Mouse (Mus musculus) midbrain, embryonic 13.5 days (tissue): ENCODE measurements around the gene Pim3. TPM values are rescaled to one million over a fixed set of nuclear protein-coding genes. Genes with fewer than 3 reads are reported as not detected.
"Not testable (repeated sequence)": the region's sequence is repeated elsewhere in the genome, so short reads cannot be mapped to it uniquely, and the experiment has no call there.

Experiments used
- ATAC-seq: fragments of 200-750 bp; cut with Nextera tagmentation; 2 replicates; pipeline ENCODE4 v1.8.0; 2017; ENCODE audit warnings: mild to moderate bottlenecking, moderate TSS enrichment, moderate library complexity
- H3K27ac ChIP-seq: fragments of 300-500 bp; sonication (generic); 2 replicates; pipeline ENCODE4 v1.5.1; 2015; ENCODE audit warnings: inconsistent platforms, mild to moderate bottlenecking, moderate library complexity
- H3K27me3 ChIP-seq: fragments of 300-500 bp; sonication (generic); 2 replicates; pipeline ENCODE4 v1.6.1; 2015; ENCODE audit warnings: mild to moderate bottlenecking, inconsistent platforms
- H3K36me3 ChIP-seq: fragments of 300-500 bp; sonication (generic); 2 replicates; pipeline ENCODE4 v1.6.1; 2015; ENCODE audit warnings: mild to moderate bottlenecking, inconsistent platforms
- H3K4me1 ChIP-seq: fragments of 300-500 bp; sonication (generic); replicated peaks from 2 replicates; pipeline ENCODE4 v1.6.1; 2015; ENCODE audit warnings: inconsistent platforms
- H3K4me2 ChIP-seq: fragments of 300-500 bp; sonication (generic); replicated peaks from 2 replicates; pipeline ENCODE4 v1.6.1; 2015; ENCODE audit warnings: moderate library complexity, mild to moderate bottlenecking, inconsistent platforms
- H3K4me3 ChIP-seq: fragments of 300-500 bp; sonication (generic); replicated peaks from 2 replicates; pipeline ENCODE4 v1.5.1; 2015; ENCODE audit warnings: mild to moderate bottlenecking, inconsistent platforms
- H3K9ac ChIP-seq: fragments of 300-500 bp; sonication (generic); replicated peaks from 2 replicates; pipeline ENCODE4 v1.6.1; 2015; ENCODE audit warnings: mild to moderate bottlenecking, inconsistent platforms
- H3K9me3 ChIP-seq: fragments of 300-500 bp; sonication (generic); 2 replicates; pipeline ENCODE4 v1.6.1; 2016; ENCODE audit warnings: mild to moderate bottlenecking, inconsistent platforms
- WGBS: fragments of 180-500 bp; shearing (Covaris S2); methylation state at CpG from one replicate; pipeline ENCODE4 v1.1.7; 2015; 5-methylcytosine and 5-hydroxymethylcytosine counted together
- polyA plus RNA-seq: library from polyadenylated mRNA; unstranded; fragments of >200 nt; fragmentation: Nextera tagmentation; extraction: Ambion mirVana; gene quantifications from 2 replicates; pipeline ENCODE4 v1.2.1, GENCODE M21; 2015

Gene Pim3
- polyA plus RNA-seq, result 42.0 and 47.6 TPM in 2 replicates

GRCm38 (mm10) chr15:88861772-88862622 lies at the start of gene Pim3:
Gene Pim3, plus strand, starts transcription at chr15:88862186.
- peaks cover 25% of the 10 kb centered on the region for H3K4me1 ChIP-seq
- peak within 1 kb of the TSS; percentile 85 for H3K4me2 ChIP-seq
- peak within 1 kb of the TSS; percentile 91 for H3K9ac ChIP-seq
- H3K27me3 ChIP-seq, result no peaks in the 10 kb centered on the region
- under 1% methylated on average over 107 of the region's 107 CpGs for WGBS
- H3K9me3 ChIP-seq, result no peaks in the 10 kb centered on the region
- peak; percentile 85 for ATAC-seq
- H3K36me3 ChIP-seq, result peaks cover 28% of the 10 kb centered on the region
- peak within 1 kb of the TSS; percentile 86 for H3K4me3 ChIP-seq
- H3K27ac ChIP-seq, result peak within 1 kb of the TSS; percentile 98

- Histone ChIP-seq H3K4me2 (no peak overlapping the region), H3K9ac (no peak overlapping the region), H3K27ac (no peak overlapping the region), H3K4me1 (peaks cover 2% of the 10 kb centered on the region), H3K27me3 (no peaks in the 10 kb centered on the region), H3K4me3 (no peak overlapping the region), H3K9me3 (no peaks in the 10 kb centered on the region), H3K36me3 (peaks cover 66% of the 10 kb centered on the region)
- 91% methylated on average over 3 of the region's 3 CpGs for WGBS
- no peak for ATAC-seq
These were observed 48.7 kb upstream of the Pim3 start for GRCm38 (mm10) chr15:88813262-88813661.

- 97% methylated on average over 2 of the region's 2 CpGs for WGBS
- H3K27me3 ChIP-seq, H3K9ac ChIP-seq, H3K27ac ChIP-seq, H3K9me3 ChIP-seq, H3K4me2 ChIP-seq, ATAC-seq, H3K4me3 ChIP-seq, H3K4me1 ChIP-seq: not testable (repeated sequence)
- H3K36me3 ChIP-seq, result peaks cover 60% of the 10 kb centered on the region
These were observed 48.1 kb upstream of the Pim3 start for GRCm38 (mm10) chr15:88813873-88814272.

GRCm38 (mm10) chr15:88814411-88815047 lies 47.5 kb upstream of the Pim3 start:
- Histone ChIP-seq H3K4me1 (peaks cover 7% of the 10 kb centered on the region), H3K9me3 (no peaks in the 10 kb centered on the region), H3K27ac (no peak overlapping the region), H3K36me3 (peaks cover 55% of the 10 kb centered on the region), H3K4me2 (no peak overlapping the region), H3K9ac (no peak overlapping the region), H3K4me3 (no peak overlapping the region), H3K27me3 (no peaks in the 10 kb centered on the region)
- 98% methylated on average over 11 of the region's 11 CpGs for WGBS
- no peak for ATAC-seq

GRCm38 (mm10) chr15:88815196-88815700 lies 46.7 kb upstream of the Pim3 start:
- 89% methylated on average over 6 of the region's 6 CpGs for whole genome bisulfite sequencing
- Histone ChIP-seq H3K27ac (no peak overlapping the region), H3K4me1 (peaks cover 11% of the 10 kb centered on the region), H3K4me3 (no peak overlapping the region), H3K9me3 (no peaks in the 10 kb centered on the region), H3K27me3 (no peaks in the 10 kb centered on the region), H3K36me3 (peaks cover 50% of the 10 kb centered on the region), H3K9ac (no peak overlapping the region), H3K4me2 (no peak overlapping the region)
- ATAC-seq, result no peak

GRCm38 (mm10) chr15:88819026-88819905 lies 42.7 kb upstream of the Pim3 start, which contains the start of the genes Alg12 and Creld2:
Gene Alg12, minus strand, starts transcription at chr15:88819318.
Gene Creld2, plus strand, starts transcription at chr15:88819646.
- WGBS, result under 1% methylated on average over 88 of the region's 88 CpGs
- H3K4me2 ChIP-seq, result peak within 1 kb of the TSS; percentile 90
- peak; percentile 98 for ATAC-seq
- no peaks in the 10 kb centered on the region for H3K27me3 ChIP-seq
- H3K9me3 ChIP-seq, result no peaks in the 10 kb centered on the region
- H3K9ac ChIP-seq, result peak within 1 kb of the TSS; percentile 84
- peak within 1 kb of the TSS; percentile 88 for H3K4me3 ChIP-seq
- peaks cover 27% of the 10 kb centered on the region for H3K4me1 ChIP-seq
- peak within 1 kb of the TSS; percentile 86 for H3K27ac ChIP-seq
- peaks cover 48% of the 10 kb centered on the region for H3K36me3 ChIP-seq

- Histone ChIP-seq H3K4me3 (peak overlapping the region; percentile 88), H3K27ac (peak overlapping the region; percentile 45), H3K27me3 (no peaks in the 10 kb centered on the region), H3K4me2 (peak overlapping the region; percentile 90), H3K36me3 (peaks cover 49% of the 10 kb centered on the region), H3K4me1 (peaks cover 27% of the 10 kb centered on the region), H3K9me3 (no peaks in the 10 kb centered on the region), H3K9ac (peak overlapping the region; percentile 83)
- WGBS, result 1% methylated on average over 23 of the region's 23 CpGs
- 0 out of 2 replicates have a peak, but pooled peaks have one; percentile 0 for ATAC-seq
These were observed 42.1 kb upstream of the Pim3 start for GRCm38 (mm10) chr15:88819906-88820303.

- Histone ChIP-seq H3K4me3 (no peak overlapping the region), H3K4me1 (peaks cover 27% of the 10 kb centered on the region), H3K27ac (no peak overlapping the region), H3K4me2 (0 out of 2 replicates have a peak overlapping the region, but pooled peaks have one; percentile 90), H3K9me3 (no peaks in the 10 kb centered on the region), H3K36me3 (peaks cover 49% of the 10 kb centered on the region), H3K9ac (peak overlapping the region; percentile 83; the same call in 1 of the 2 replicates), H3K27me3 (no peaks in the 10 kb centered on the region)
- no peak for ATAC-seq
- WGBS, result 86% methylated on average over 7 of the region's 7 CpGs
These were observed 40.6 kb upstream of the Pim3 start for GRCm38 (mm10) chr15:88821403-88821802.

- ATAC-seq, result no peak
- H3K36me3 ChIP-seq, result peaks cover 59% of the 10 kb centered on the region
- WGBS, result 93% methylated on average over 7 of the region's 7 CpGs
- no peak overlapping the region for H3K27ac ChIP-seq
- no peaks in the 10 kb centered on the region for H3K9me3 ChIP-seq
- H3K4me3 ChIP-seq, result no peak overlapping the region
- H3K4me1 ChIP-seq, result peaks cover 27% of the 10 kb centered on the region
- no peaks in the 10 kb centered on the region for H3K27me3 ChIP-seq
- H3K4me2 ChIP-seq, result no peak overlapping the region
- no peak overlapping the region for H3K9ac ChIP-seq
These were observed 39.5 kb upstream of the Pim3 start for GRCm38 (mm10) chr15:88822513-88822912.

GRCm38 (mm10) chr15:88823376-88823775 lies 38.6 kb upstream of the Pim3 start:
- no peak overlapping the region for H3K4me2 ChIP-seq
- H3K4me3 ChIP-seq, result no peak overlapping the region
- H3K9me3 ChIP-seq, result no peaks in the 10 kb centered on the region
- H3K27ac ChIP-seq, result no peak overlapping the region
- peaks cover 62% of the 10 kb centered on the region for H3K36me3 ChIP-seq
- no peak overlapping the region for H3K9ac ChIP-seq
- peaks cover 24% of the 10 kb centered on the region for H3K4me1 ChIP-seq
- H3K27me3 ChIP-seq, result no peaks in the 10 kb centered on the region
- ATAC-seq, result no peak
- WGBS, result 97% methylated on average over 5 of the region's 5 CpGs

- 89% methylated on average over 6 of the region's 6 CpGs for WGBS
- H3K9ac ChIP-seq, result no peak overlapping the region
- no peaks in the 10 kb centered on the region for H3K27me3 ChIP-seq
- peaks cover 52% of the 10 kb centered on the region for H3K36me3 ChIP-seq
- no peaks in the 10 kb centered on the region for H3K9me3 ChIP-seq
- H3K4me1 ChIP-seq, result no peaks in the 10 kb centered on the region
- no peak overlapping the region for H3K27ac ChIP-seq
- no peak for ATAC-seq
- no peak overlapping the region for H3K4me3 ChIP-seq
- H3K4me2 ChIP-seq, result no peak overlapping the region
These were observed 34.5 kb upstream of the Pim3 start for GRCm38 (mm10) chr15:88827466-88827865.
